Mouse (Mus musculus) lung, embryonic 15.5 days (tissue): ENCODE data around the gene Gpr157. TPM values are rescaled to one million over a fixed set of nuclear protein-coding genes. Genes with fewer than 3 reads are reported as not detected.

Source experiments
- ATAC-seq: fragments of 200-750 bp; cut with Nextera tagmentation; 2 replicates; pipeline ENCODE4 v1.8.0; 2017; ENCODE audit warnings: moderate number of reproducible peaks, borderline replicate concordance; ENCODE audit not compliant: low FRiP score, low TSS enrichment; ENCODE audit errors: extremely low read depth
- H3K27ac ChIP-seq: fragments of 300-500 bp; sonication (generic); 2 replicates; pipeline ENCODE4 v1.5.1; 2015; ENCODE audit warnings: moderate library complexity, mild to moderate bottlenecking, inconsistent platforms
- H3K27me3 ChIP-seq: fragments of 300-500 bp; sonication (generic); 2 replicates; pipeline ENCODE4 v1.6.1; 2015; ENCODE audit warnings: inconsistent platforms
- H3K36me3 ChIP-seq: fragments of 300-500 bp; sonication (generic); 2 replicates; pipeline ENCODE4 v1.6.1; 2015; ENCODE audit warnings: inconsistent platforms
- H3K4me1 ChIP-seq: fragments of 300-500 bp; sonication (generic); 2 replicates; pipeline ENCODE4 v1.6.1; 2015; ENCODE audit warnings: inconsistent platforms
- H3K4me2 ChIP-seq: fragments of 300-500 bp; sonication (generic); 2 replicates; pipeline ENCODE4 v1.6.1; 2015; ENCODE audit warnings: inconsistent platforms, mild to moderate bottlenecking, moderate library complexity
- H3K4me3 ChIP-seq: fragments of 300-500 bp; sonication (generic); 2 replicates; pipeline ENCODE4 v1.5.1; 2015; ENCODE audit warnings: mild to moderate bottlenecking, inconsistent platforms
- H3K9ac ChIP-seq: fragments of 300-500 bp; sonication (generic); 2 replicates; pipeline ENCODE4 v1.6.1; 2015; ENCODE audit warnings: inconsistent platforms
- H3K9me3 ChIP-seq: fragments of 300-500 bp; sonication (generic); 2 replicates; pipeline ENCODE4 v1.6.1; 2016; ENCODE audit warnings: inconsistent platforms
- WGBS: fragments of 180-500 bp; shearing (Covaris S2); methylation state at CpG from one replicate; pipeline ENCODE4 v1.1.7; 2015; 5-methylcytosine and 5-hydroxymethylcytosine counted together
- polyA plus RNA-seq: library from polyadenylated mRNA; unstranded; fragments of >200 nt; fragmentation: Nextera tagmentation; extraction: Ambion mirVana; gene quantifications from 2 replicates; pipeline ENCODE4 v1.2.1, GENCODE M21; 2015

Gene Gpr157
- polyA plus RNA-seq, 1 experiment from 2014 or later, result 2.2 TPM

DNA sequence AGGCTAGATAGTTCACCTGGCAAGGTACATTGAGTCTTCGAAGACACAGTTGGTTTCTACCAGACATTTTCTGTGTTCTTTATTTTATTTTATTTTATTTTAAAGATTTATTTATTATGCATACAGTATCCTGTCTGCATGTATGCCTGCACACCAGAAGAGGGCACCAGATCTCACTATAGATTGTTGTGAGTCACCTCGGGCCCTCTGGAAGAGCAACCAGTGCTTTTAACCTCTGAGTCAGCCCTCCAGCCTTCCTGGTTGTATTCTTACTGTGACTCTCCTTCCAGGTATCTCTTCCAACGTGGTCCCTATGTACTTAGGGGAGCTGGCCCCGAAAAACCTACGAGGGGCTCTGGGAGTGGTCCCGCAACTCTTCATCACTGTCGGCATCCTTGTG lies 48.1 kb downstream of the Gpr157 start:
- H3K36me3 ChIP-seq, result no peaks in the 10 kb centered on the region
- H3K27ac ChIP-seq, result no peak overlapping the region
- WGBS, result 72% methylated on average over 7 of the region's 7 CpGs
- no peak overlapping the region for H3K4me3 ChIP-seq
- H3K4me1 ChIP-seq, result peaks cover 19% of the 10 kb centered on the region
- no peaks in the 10 kb centered on the region for H3K9me3 ChIP-seq
- no peak for ATAC-seq
- H3K27me3 ChIP-seq, result no peaks in the 10 kb centered on the region; the same call in 1 of the 2 replicates
- H3K4me2 ChIP-seq, result no peak overlapping the region
- no peak overlapping the region for H3K9ac ChIP-seq

DNA sequence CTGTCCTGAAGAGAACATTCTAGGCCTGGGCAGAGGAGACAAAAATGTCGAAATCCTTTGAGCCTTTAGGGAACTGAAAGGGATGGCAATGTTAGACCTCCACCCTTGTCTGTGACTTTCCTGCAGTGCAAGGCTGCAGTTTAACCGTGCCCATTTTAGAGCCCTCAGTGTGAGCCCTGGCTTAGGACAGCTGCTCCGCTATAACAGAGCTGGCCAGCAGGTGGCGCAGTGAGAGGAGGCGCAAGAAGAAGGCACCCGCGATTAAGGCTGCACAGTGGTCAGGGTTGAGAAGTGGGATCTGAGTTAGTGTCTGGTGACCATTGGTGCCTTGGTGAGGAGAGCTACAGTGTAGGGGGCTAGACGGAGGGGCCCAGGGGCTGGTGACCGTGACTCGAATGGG lies 49.5 kb downstream of the Gpr157 start:
- Histone ChIP-seq H3K27me3 (no peaks in the 10 kb centered on the region; the same call in 1 of the 2 replicates), H3K4me3 (no peak overlapping the region), H3K27ac (no peak overlapping the region), H3K9me3 (no peaks in the 10 kb centered on the region), H3K4me2 (no peak overlapping the region), H3K4me1 (peaks cover 19% of the 10 kb centered on the region), H3K9ac (no peak overlapping the region), H3K36me3 (no peaks in the 10 kb centered on the region)
- 3% methylated on average over 10 of the region's 10 CpGs for WGBS
- ATAC-seq, result no peak

DNA sequence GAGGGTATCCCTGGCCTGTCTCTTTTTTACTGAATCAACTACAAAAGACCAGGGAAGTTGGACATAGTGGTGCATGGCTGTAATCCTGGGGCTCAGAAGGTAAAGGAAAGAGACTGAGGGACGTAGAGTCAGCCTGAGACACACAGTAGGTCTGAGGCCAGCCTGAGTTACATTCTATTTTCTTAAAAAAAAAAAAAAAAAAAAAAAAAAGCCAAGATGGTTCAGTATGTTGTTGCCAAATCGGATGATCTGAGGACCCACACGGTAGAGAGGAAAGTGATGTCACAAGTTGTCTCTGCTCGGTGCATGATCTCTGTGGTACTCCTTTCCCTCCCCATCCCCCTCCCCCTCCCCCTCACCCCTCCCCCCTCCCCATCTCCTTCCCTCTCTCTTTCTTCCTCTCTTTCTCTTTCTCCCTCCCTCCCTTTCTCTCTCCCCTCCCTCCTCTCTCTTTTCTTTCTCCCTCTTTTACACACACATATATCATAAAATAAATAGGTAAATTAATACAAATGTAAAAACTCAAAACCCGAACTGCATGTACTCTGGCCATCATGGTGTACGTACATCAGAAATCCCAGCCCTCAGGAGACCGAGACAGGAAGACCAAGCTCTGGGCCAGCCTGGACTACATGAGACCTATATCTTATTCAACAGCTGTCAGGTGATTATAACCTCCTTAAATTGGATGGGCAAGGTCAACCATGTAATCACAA lies 50.4 kb downstream of the Gpr157 start:
- H3K36me3 ChIP-seq, result no peaks in the 10 kb centered on the region
- no peaks in the 10 kb centered on the region; the same call in 1 of the 2 replicates for H3K27me3 ChIP-seq
- no peak for ATAC-seq
- WGBS, result 83% methylated on average over 7 of the region's 7 CpGs
- no peak overlapping the region for H3K27ac ChIP-seq
- peaks cover 19% of the 10 kb centered on the region for H3K4me1 ChIP-seq
- peak overlapping the region; percentile 53; the same call in 1 of the 2 replicates for H3K4me2 ChIP-seq
- H3K4me3 ChIP-seq, result no peak overlapping the region
- no peaks in the 10 kb centered on the region for H3K9me3 ChIP-seq
- no peak overlapping the region for H3K9ac ChIP-seq

DNA sequence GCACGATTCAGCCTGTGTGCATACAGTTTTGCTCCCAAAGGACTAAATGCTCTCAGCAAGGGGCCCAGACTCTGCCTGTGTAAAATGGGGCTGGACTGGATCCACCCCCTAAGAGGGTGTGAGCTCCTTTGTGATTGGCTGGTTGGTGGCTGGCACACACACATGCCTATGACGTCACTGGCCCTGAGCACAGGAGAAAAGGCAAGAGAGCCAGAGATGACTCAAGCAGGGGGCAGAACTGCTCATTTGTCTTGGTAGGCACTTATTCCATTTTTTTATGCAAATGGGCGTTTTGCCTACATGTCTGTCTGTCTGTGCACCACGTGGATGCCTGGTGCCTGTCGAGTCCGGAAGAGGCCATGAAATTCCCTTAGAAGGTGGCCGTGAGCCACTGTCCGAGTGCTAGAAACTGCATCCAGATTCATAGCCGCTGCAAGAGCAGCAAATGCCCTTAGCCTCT lies 50.9 kb downstream of the Gpr157 start:
- 16% methylated on average over 9 of the region's 9 CpGs for WGBS
- Histone ChIP-seq H3K9ac (no peak overlapping the region), H3K4me1 (peaks cover 15% of the 10 kb centered on the region), H3K36me3 (no peaks in the 10 kb centered on the region), H3K27ac (no peak overlapping the region), H3K9me3 (no peaks in the 10 kb centered on the region), H3K27me3 (no peaks in the 10 kb centered on the region; the same call in 1 of the 2 replicates), H3K4me3 (peak overlapping the region; percentile 31), H3K4me2 (peak overlapping the region; percentile 53)
- ATAC-seq, result peak; percentile 82; the same call in 1 of the 2 replicates

DNA sequence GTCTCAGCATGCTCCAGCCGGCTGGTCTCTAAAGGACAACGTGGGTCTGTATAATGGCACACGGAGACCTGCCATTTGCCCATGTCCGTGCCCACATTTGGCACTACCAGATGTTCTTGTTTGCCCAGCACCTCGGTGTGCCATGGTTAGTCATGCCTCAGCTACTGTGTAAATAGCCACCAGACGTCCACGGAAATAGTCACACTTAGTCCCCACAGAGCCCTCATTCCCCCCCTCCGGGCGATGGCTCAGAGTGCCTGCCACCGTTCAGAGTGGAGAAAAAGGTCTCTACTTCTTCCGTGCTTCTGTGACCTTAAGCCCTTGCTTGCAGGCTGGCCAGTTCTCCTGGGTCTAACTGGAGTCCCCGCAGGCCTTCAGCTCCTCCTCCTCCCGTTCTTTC lies 51.9 kb downstream of the Gpr157 start:
- Histone ChIP-seq H3K9me3 (no peaks in the 10 kb centered on the region), H3K4me2 (no peak overlapping the region), H3K4me1 (peaks cover 13% of the 10 kb centered on the region), H3K4me3 (no peak overlapping the region), H3K27ac (no peak overlapping the region), H3K27me3 (no peaks in the 10 kb centered on the region), H3K9ac (no peak overlapping the region), H3K36me3 (no peaks in the 10 kb centered on the region)
- 49% methylated on average over 13 of the region's 13 CpGs for WGBS
- no peak for ATAC-seq

DNA sequence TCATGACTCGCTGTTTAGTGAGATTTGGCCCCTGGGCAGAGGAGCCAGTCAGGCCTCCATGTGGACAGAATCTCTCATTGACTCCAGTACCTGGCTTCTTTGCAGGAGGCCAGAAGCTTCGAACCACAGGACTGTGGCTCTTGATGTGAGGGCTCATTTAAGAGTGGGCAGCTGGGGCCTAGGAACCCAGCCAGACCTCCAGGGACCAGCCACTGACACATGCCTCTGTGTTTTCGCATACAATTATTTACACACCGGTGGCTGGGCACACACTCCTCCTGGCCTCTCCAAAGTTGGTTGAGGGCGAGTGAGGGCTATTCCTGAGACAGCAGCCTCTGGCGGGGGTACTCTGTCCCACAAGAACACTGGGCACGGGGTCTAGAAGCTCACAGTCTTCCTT lies 53.2 kb downstream of the Gpr157 start:
- no peaks in the 10 kb centered on the region for H3K36me3 ChIP-seq
- no peak overlapping the region for H3K27ac ChIP-seq
- H3K4me1 ChIP-seq, result peaks cover 13% of the 10 kb centered on the region
- H3K9ac ChIP-seq, result no peak overlapping the region
- no peaks in the 10 kb centered on the region for H3K9me3 ChIP-seq
- no peak for ATAC-seq
- H3K27me3 ChIP-seq, result no peaks in the 10 kb centered on the region
- 66% methylated on average over 7 of the region's 7 CpGs for WGBS
- no peak overlapping the region for H3K4me3 ChIP-seq
- no peak overlapping the region for H3K4me2 ChIP-seq

DNA sequence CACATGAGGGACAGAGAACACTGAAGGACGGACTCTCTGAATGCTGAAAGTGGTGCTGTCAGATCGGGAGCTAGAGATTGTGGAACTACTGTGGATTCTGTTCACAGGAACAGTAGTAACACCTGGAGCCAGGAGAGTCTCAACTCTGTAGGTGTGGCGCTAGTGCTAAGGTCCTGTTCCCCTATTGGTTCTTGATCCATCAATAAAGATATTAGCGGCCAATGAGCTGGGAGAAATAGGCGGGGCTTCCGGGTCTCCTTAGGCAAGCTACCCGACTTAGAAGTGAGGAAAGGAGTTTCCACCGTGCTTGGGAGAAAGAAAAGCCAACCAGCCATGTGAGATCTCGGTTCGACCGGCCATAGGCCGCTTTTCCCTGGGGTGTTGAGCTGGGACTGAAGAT lies 57.1 kb downstream of the Gpr157 start:
- Histone ChIP-seq H3K4me3 (no peak overlapping the region), H3K4me1 (no peaks in the 10 kb centered on the region), H3K27ac (no peak overlapping the region), H3K27me3 (no peaks in the 10 kb centered on the region), H3K9me3 (no peaks in the 10 kb centered on the region; the same call in 1 of the 2 replicates), H3K9ac (no peak overlapping the region), H3K36me3 (no peaks in the 10 kb centered on the region), H3K4me2 (0 out of 2 replicates have a peak overlapping the region, but pooled peaks have one; percentile 11)
- WGBS, result 20% methylated on average over 12 of the region's 12 CpGs
- ATAC-seq, result no peak

DNA sequence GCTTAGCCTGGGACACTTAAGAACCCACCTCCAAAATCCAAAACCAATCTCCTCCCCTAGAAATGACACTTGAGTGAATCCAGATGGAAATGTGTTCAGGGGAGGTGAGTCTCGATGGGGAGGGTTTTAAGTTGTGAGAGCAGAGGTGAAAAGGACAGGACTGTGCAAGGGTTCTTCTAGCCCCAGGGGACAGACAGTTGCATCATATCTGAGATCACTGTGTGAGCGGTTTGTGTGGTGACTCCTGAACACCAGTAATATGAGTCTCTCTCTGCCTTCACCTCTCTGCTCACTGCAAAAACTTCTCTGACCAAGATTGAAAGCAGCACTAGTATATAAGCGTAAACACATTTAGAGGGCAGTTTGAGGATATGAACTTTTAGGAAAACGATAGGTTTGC lies 59.1 kb downstream of the Gpr157 start:
- H3K4me2 ChIP-seq, result no peak overlapping the region
- no peaks in the 10 kb centered on the region for H3K36me3 ChIP-seq
- no peak overlapping the region for H3K27ac ChIP-seq
- H3K4me1 ChIP-seq, result no peaks in the 10 kb centered on the region
- no peak overlapping the region for H3K4me3 ChIP-seq
- H3K9me3 ChIP-seq, result no peaks in the 10 kb centered on the region; the same call in 1 of the 2 replicates
- 77% methylated on average over 4 of the region's 4 CpGs for WGBS
- no peak overlapping the region for H3K9ac ChIP-seq
- H3K27me3 ChIP-seq, result no peaks in the 10 kb centered on the region
- no peak for ATAC-seq

DNA sequence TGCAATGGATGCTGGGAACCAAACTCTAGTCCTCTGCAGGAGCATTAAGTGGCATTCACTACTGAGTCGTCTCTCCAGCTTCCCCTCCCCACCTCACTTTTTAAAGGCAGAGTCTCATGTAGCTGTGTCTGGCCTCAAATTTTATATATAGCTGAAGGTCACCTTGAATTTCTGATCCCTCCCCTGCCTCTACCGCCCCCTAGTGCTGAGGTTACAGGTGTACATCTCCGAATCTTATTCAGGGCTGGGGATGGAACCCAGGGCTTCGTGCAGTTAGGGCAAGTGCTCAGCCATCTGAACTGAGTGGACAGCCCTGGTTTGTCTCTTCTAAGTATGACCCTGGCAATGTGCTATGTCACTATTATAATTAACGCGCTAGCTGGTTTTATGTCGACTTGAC lies 63.9 kb downstream of the Gpr157 start:
- H3K9ac ChIP-seq, result no peak overlapping the region
- no peak overlapping the region for H3K4me2 ChIP-seq
- H3K4me3 ChIP-seq, result no peak overlapping the region
- no peaks in the 10 kb centered on the region for H3K27me3 ChIP-seq
- no peaks in the 10 kb centered on the region for H3K36me3 ChIP-seq
- ATAC-seq, result no peak
- H3K9me3 ChIP-seq, result no peaks in the 10 kb centered on the region; the same call in 1 of the 2 replicates
- H3K27ac ChIP-seq, result no peak overlapping the region
- H3K4me1 ChIP-seq, result no peaks in the 10 kb centered on the region
- 78% methylated on average over 7 of the region's 7 CpGs for WGBS

DNA sequence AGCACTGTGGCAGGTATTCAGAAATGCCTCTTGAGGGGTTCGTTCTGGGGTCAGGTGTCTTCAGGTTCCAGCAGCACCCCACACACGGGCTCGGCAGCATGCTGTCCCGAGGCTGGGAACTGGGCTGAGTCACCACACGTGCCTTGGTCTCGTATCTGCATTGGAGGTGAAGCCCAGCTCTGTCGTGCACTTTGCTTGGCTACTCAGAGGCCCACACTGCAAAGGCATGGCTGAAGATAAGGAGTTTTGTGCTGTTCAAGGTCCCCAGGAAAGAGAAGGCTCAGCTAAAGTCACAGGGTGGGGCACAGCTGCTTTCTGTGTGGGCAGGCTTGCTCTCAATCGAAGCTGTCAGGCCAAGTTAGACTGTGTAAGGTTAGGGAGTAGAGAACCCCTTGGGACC lies 65.3 kb downstream of the Gpr157 start:
- WGBS, result 70% methylated on average over 8 of the region's 8 CpGs
- Histone ChIP-seq H3K4me1 (no peaks in the 10 kb centered on the region), H3K4me2 (no peak overlapping the region), H3K27me3 (no peaks in the 10 kb centered on the region), H3K4me3 (no peak overlapping the region), H3K36me3 (no peaks in the 10 kb centered on the region), H3K9me3 (no peaks in the 10 kb centered on the region; the same call in 1 of the 2 replicates), H3K27ac (no peak overlapping the region), H3K9ac (no peak overlapping the region)
- no peak for ATAC-seq

DNA sequence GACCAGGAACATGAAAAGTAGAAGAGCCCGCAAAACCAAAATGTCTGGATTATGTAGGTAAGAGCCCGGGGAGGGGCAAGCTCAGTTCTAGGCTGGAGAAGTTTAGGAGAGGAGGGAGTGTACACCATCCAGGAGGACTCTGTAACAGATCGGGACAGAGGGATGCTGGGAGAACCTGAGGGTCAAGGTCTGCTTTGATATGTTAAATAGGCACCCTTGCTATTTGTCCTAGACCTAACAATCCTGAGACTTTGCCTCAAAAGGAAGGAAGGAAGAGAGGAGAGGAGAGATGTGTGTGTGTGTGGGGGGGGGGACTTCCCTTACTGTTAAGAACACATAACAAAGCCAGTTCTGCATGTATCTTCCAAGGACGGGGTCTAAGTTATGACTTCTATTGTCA lies 68.1 kb downstream of the Gpr157 start:
- no peak overlapping the region for H3K4me2 ChIP-seq
- H3K4me3 ChIP-seq, result no peak overlapping the region
- ATAC-seq, result no peak
- no peaks in the 10 kb centered on the region for H3K4me1 ChIP-seq
- 76% methylated on average over 4 of the region's 4 CpGs for WGBS
- no peaks in the 10 kb centered on the region for H3K27me3 ChIP-seq
- no peak overlapping the region for H3K9ac ChIP-seq
- H3K36me3 ChIP-seq, result no peaks in the 10 kb centered on the region
- no peaks in the 10 kb centered on the region for H3K9me3 ChIP-seq
- no peak overlapping the region for H3K27ac ChIP-seq
